Mouse (Mus musculus): ENCODE measurements around the gene Rps6ka4. TPM values are rescaled to one million over a fixed set of nuclear protein-coding genes. Genes with fewer than 3 reads are reported as not detected.

Rps6ka4 gene
- polyA plus RNA-seq, 1 experiment from 2014 or later, result 20.3 TPM

- Histone ChIP-seq H3K4me3 (ENCODE audit: low read depth, low read length) (no peak overlapping the region), H3K36me3 (ENCODE audit: control insufficient read depth, insufficient read depth, low read length) (0 out of 2 replicates have a peak, but pooled peaks cover under 1% of the 10 kb centered on the region), H3K27me3 (replicated peaks; ENCODE audit: control insufficient read depth, insufficient read depth, low read length) (peaks cover 35% of the 10 kb centered on the region), H3K4me1 (replicated peaks; ENCODE audit: control insufficient read depth, insufficient read depth, low read length) (no peaks in the 10 kb centered on the region), H3K9me3 (ENCODE audit: control insufficient read depth, low read length) (peaks cover 4% of the 10 kb centered on the region; the same call in 1 of the 2 replicates), H3K27ac (ENCODE audit: low read depth) (no peak overlapping the region), H3K4me2 (ENCODE audit: low read length) (no peak overlapping the region), H3K9ac (ENCODE audit: low read length) (no peak overlapping the region)
- WGBS, result 79% methylated on average over 3 of the region's 3 CpGs
- ATAC-seq (replicated peaks; ENCODE audit: low FRiP score, low TSS enrichment, low read depth) (no peak), DNase-seq (ENCODE audit: low spot score) (no peak)
Measured at GRCm38 (mm10) chr19:6826601-6827000, 13.8 kb downstream of the Rps6ka4 start.

GRCm38 (mm10) chr19:6825384-6825783 lies 15.1 kb downstream of the Rps6ka4 start:
- WGBS, result 87% methylated on average over 6 of the region's 6 CpGs
- no peak overlapping the region for H3K27ac ChIP-seq (ENCODE audit: low read depth)
- no peak overlapping the region for H3K4me3 ChIP-seq (ENCODE audit: low read depth, low read length)
- H3K9me3 ChIP-seq (ENCODE audit: control insufficient read depth, low read length), result peaks cover 4% of the 10 kb centered on the region; the same call in 1 of the 2 replicates
- no peaks in the 10 kb centered on the region for H3K36me3 ChIP-seq (ENCODE audit: control insufficient read depth, insufficient read depth, low read length)
- H3K4me2 ChIP-seq (ENCODE audit: low read length), result no peak overlapping the region
- H3K27me3 ChIP-seq (replicated peaks; ENCODE audit: control insufficient read depth, insufficient read depth, low read length), result peaks cover 22% of the 10 kb centered on the region
- ATAC-seq (replicated peaks; ENCODE audit: low FRiP score, low TSS enrichment, low read depth) (no peak), DNase-seq (ENCODE audit: low spot score) (no peak)
- H3K4me1 ChIP-seq (replicated peaks; ENCODE audit: control insufficient read depth, insufficient read depth, low read length), result no peaks in the 10 kb centered on the region
- no peak overlapping the region for H3K9ac ChIP-seq (ENCODE audit: low read length)

GRCm38 (mm10) chr19:6820538-6821195 lies 19.8 kb downstream of the Rps6ka4 start:
- no peak overlapping the region for H3K9ac ChIP-seq (ENCODE audit: low read length)
- no peak overlapping the region for H3K4me3 ChIP-seq (ENCODE audit: low read depth, low read length)
- no peaks in the 10 kb centered on the region for H3K27me3 ChIP-seq (replicated peaks; ENCODE audit: control insufficient read depth, insufficient read depth, low read length)
- H3K36me3 ChIP-seq (ENCODE audit: control insufficient read depth, insufficient read depth, low read length), result no peaks in the 10 kb centered on the region
- H3K9me3 ChIP-seq (ENCODE audit: control insufficient read depth, low read length), result 0 out of 2 replicates have a peak, but pooled peaks cover 2% of the 10 kb centered on the region
- H3K4me2 ChIP-seq (ENCODE audit: low read length), result no peak overlapping the region
- WGBS, result 86% methylated on average over 13 of the region's 13 CpGs
- ATAC-seq (replicated peaks; ENCODE audit: low FRiP score, low TSS enrichment, low read depth), result no peak
- H3K27ac ChIP-seq (ENCODE audit: low read depth), result no peak overlapping the region
- DNase-seq (ENCODE audit: low spot score), result no peak
- H3K4me1 ChIP-seq (replicated peaks; ENCODE audit: control insufficient read depth, insufficient read depth, low read length), result no peaks in the 10 kb centered on the region

GRCm38 (mm10) chr19:6819143-6819827 lies 21.2 kb downstream of the Rps6ka4 start:
- Histone ChIP-seq H3K4me1 (replicated peaks; ENCODE audit: control insufficient read depth, insufficient read depth, low read length) (no peaks in the 10 kb centered on the region), H3K9ac (ENCODE audit: low read length) (no peak overlapping the region), H3K4me3 (ENCODE audit: low read depth, low read length) (no peak overlapping the region), H3K9me3 (ENCODE audit: control insufficient read depth, low read length) (0 out of 2 replicates have a peak, but pooled peaks cover 2% of the 10 kb centered on the region), H3K27ac (ENCODE audit: low read depth) (no peak overlapping the region), H3K4me2 (ENCODE audit: low read length) (no peak overlapping the region), H3K36me3 (ENCODE audit: control insufficient read depth, insufficient read depth, low read length) (no peaks in the 10 kb centered on the region), H3K27me3 (replicated peaks; ENCODE audit: control insufficient read depth, insufficient read depth, low read length) (no peaks in the 10 kb centered on the region)
- whole genome bisulfite sequencing, result 44% methylated on average over 10 of the region's 10 CpGs
- DNase-seq (ENCODE audit: low spot score) (no peak), ATAC-seq (replicated peaks; ENCODE audit: low FRiP score, low TSS enrichment, low read depth) (no peak)

GRCm38 (mm10) chr19:6814958-6815357 lies 25.5 kb downstream of the Rps6ka4 start:
- no peak overlapping the region for H3K4me3 ChIP-seq (ENCODE audit: low read depth, low read length)
- 0 out of 2 replicates have a peak, but pooled peaks cover 2% of the 10 kb centered on the region for H3K9me3 ChIP-seq (ENCODE audit: control insufficient read depth, low read length)
- H3K4me1 ChIP-seq (replicated peaks; ENCODE audit: control insufficient read depth, insufficient read depth, low read length), result no peaks in the 10 kb centered on the region
- H3K4me2 ChIP-seq (ENCODE audit: low read length), result no peak overlapping the region
- no peak overlapping the region for H3K27ac ChIP-seq (ENCODE audit: low read depth)
- no peak for DNase-seq (ENCODE audit: low spot score)
- no peaks in the 10 kb centered on the region for H3K27me3 ChIP-seq (replicated peaks; ENCODE audit: control insufficient read depth, insufficient read depth, low read length)
- no peaks in the 10 kb centered on the region for H3K36me3 ChIP-seq (ENCODE audit: control insufficient read depth, insufficient read depth, low read length)
- WGBS, result 82% methylated on average over 3 of the region's 3 CpGs
- no peak overlapping the region for H3K9ac ChIP-seq (ENCODE audit: low read length)
- ATAC-seq (replicated peaks; ENCODE audit: low FRiP score, low TSS enrichment, low read depth), result no peak

- Histone ChIP-seq H3K27ac (ENCODE audit: low read depth) (no peak overlapping the region), H3K4me2 (ENCODE audit: low read length) (no peak overlapping the region), H3K27me3 (replicated peaks; ENCODE audit: control insufficient read depth, insufficient read depth, low read length) (no peaks in the 10 kb centered on the region), H3K4me1 (replicated peaks; ENCODE audit: control insufficient read depth, insufficient read depth, low read length) (no peaks in the 10 kb centered on the region), H3K4me3 (ENCODE audit: low read depth, low read length) (no peak overlapping the region), H3K9ac (ENCODE audit: low read length) (no peak overlapping the region), H3K9me3 (ENCODE audit: control insufficient read depth, low read length) (0 out of 2 replicates have a peak, but pooled peaks cover 2% of the 10 kb centered on the region), H3K36me3 (ENCODE audit: control insufficient read depth, insufficient read depth, low read length) (no peaks in the 10 kb centered on the region)
- DNase-seq (ENCODE audit: low spot score), result no peak
- ATAC-seq (replicated peaks; ENCODE audit: low FRiP score, low TSS enrichment, low read depth), result no peak
- WGBS, result 32% methylated on average over 4 of the region's 4 CpGs
Measured at GRCm38 (mm10) chr19:6814366-6814765, 26.1 kb downstream of the Rps6ka4 start.

Small RNA genes lying within 50 kb of the gene (microRNA-seq; reads per million reads assigned to microRNA genes)
- not detected for gene Mir5046

Other genes starting within 250 kb of the Rps6ka4 start
- 0.85 and 1.0 TPM in 2 replicates for gene Ccdc88b, start 17.6 kb upstream of the Rps6ka4 start, polyA plus RNA-seq (2014; fragmentation: Nextera tagmentation; extraction: Ambion mirVana)
- 136 and 150 TPM in 2 replicates for gene Trmt112, start 69.1 kb upstream of the Rps6ka4 start, polyA plus RNA-seq (2014; fragmentation: Nextera tagmentation; extraction: Ambion mirVana)
- 116 and 139 TPM in 2 replicates for gene Prdx5, start 69.5 kb upstream of the Rps6ka4 start, polyA plus RNA-seq (2014; fragmentation: Nextera tagmentation; extraction: Ambion mirVana)
- gene Esrra, start 81.2 kb upstream of the Rps6ka4 start, polyA plus RNA-seq (2014; fragmentation: Nextera tagmentation; extraction: Ambion mirVana), result 7.5 and 9.9 TPM in 2 replicates
- 0.70 and 1.4 TPM in 2 replicates for gene Catsperz, start 84.7 kb upstream of the Rps6ka4 start, polyA plus RNA-seq (2014; fragmentation: Nextera tagmentation; extraction: Ambion mirVana)
- 0.22 TPM in 1 of 2 replicates, not detected in the other for gene Kcnk4, start 93.9 kb upstream of the Rps6ka4 start, polyA plus RNA-seq (2014; fragmentation: Nextera tagmentation; extraction: Ambion mirVana)
- 58.1 and 63.5 TPM in 2 replicates for gene Bad, start 101.2 kb upstream of the Rps6ka4 start, polyA plus RNA-seq (2014; fragmentation: Nextera tagmentation; extraction: Ambion mirVana)
- 20.2 and 21.8 TPM in 2 replicates for gene Gpr137, start 101.8 kb upstream of the Rps6ka4 start, polyA plus RNA-seq (2014; fragmentation: Nextera tagmentation; extraction: Ambion mirVana)
- gene Ppp1r14b, start 134.3 kb upstream of the Rps6ka4 start, polyA plus RNA-seq (2014; fragmentation: Nextera tagmentation; extraction: Ambion mirVana), result 111 and 199 TPM in 2 replicates
- 123 and 138 TPM in 2 replicates for gene Plcb3, start 135.8 kb upstream of the Rps6ka4 start, polyA plus RNA-seq (2014; fragmentation: Nextera tagmentation; extraction: Ambion mirVana)
- 96.9 and 103 TPM in 2 replicates for gene Fkbp2, start 139.9 kb upstream of the Rps6ka4 start, polyA plus RNA-seq (2014; fragmentation: Nextera tagmentation; extraction: Ambion mirVana)
- gene Vegfb, start 147.0 kb upstream of the Rps6ka4 start, polyA plus RNA-seq (2014; fragmentation: Nextera tagmentation; extraction: Ambion mirVana), result 38.7 and 50.5 TPM in 2 replicates
- 23.3 and 25.2 TPM in 2 replicates for gene Dnajc4, start 151.9 kb upstream of the Rps6ka4 start, polyA plus RNA-seq (2014; fragmentation: Nextera tagmentation; extraction: Ambion mirVana)
- 14.6 and 16.1 TPM in 2 replicates for gene Nudt22, start 155.5 kb upstream of the Rps6ka4 start, polyA plus RNA-seq (2014; fragmentation: Nextera tagmentation; extraction: Ambion mirVana)
- gene Trpt1, start 155.5 kb upstream of the Rps6ka4 start, polyA plus RNA-seq (2014; fragmentation: Nextera tagmentation; extraction: Ambion mirVana), result 9.5 and 10.3 TPM in 2 replicates
- 7.0 and 7.3 TPM in 2 replicates for gene Fermt3, start 178.8 kb upstream of the Rps6ka4 start, polyA plus RNA-seq (2014; fragmentation: Nextera tagmentation; extraction: Ambion mirVana)
- gene Stip1, start 199.3 kb upstream of the Rps6ka4 start, polyA plus RNA-seq (2014; fragmentation: Nextera tagmentation; extraction: Ambion mirVana), result 212 and 227 TPM in 2 replicates
- 7.1 and 8.5 TPM in 2 replicates for gene Macrod1, start 216.2 kb upstream of the Rps6ka4 start, polyA plus RNA-seq (2014; fragmentation: Nextera tagmentation; extraction: Ambion mirVana)

Measured in intestine, embryonic 14.5 days (tissue).